Mouse (Mus musculus): ENCODE data around the gene Upf3b. TPM values are rescaled to one million over a fixed set of nuclear protein-coding genes. Genes with fewer than 3 reads are reported as not detected.

Gene Upf3b
- polyA plus RNA-seq, 1 experiment from 2014 or later: 24.5 TPM

DNA sequence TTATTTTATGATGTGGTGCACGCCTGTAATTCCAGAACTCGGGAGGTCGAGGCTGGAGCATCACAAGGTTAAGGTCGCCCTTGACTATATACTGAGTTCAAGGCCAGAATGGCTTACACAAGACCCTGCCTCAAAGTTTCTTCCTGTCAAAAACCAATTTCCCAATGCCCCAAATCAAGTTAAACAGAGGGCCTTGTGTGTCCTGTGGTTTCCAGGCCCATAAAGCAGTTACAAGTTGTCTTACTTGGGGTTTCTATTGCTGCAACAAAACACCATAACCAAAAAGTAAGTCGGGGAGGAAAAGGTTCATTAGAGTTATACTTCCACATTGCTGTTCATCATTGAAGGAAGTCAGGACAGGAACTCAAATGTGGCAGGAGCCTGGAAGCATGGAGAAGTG is 41.4 kb downstream of the Upf3b start:
- no peaks in the 10 kb centered on the region for H3K9me3 ChIP-seq
- 84% methylated on average over 5 of the region's 5 CpGs for WGBS

GRCm38 (mm10) chrX:37067299-37067698 is 42.8 kb downstream of the Upf3b start:
- H3K27ac ChIP-seq: no peak overlapping the region
- 87% methylated on average over 3 of the region's 3 CpGs for WGBS
- no peak overlapping the region for H3K4me2 ChIP-seq (replicated peaks)
- no peak overlapping the region for H3K9ac ChIP-seq
- no peaks in the 10 kb centered on the region for H3K27me3 ChIP-seq (replicated peaks)
- no peak overlapping the region for H3K4me3 ChIP-seq
- H3K4me1 ChIP-seq: no peaks in the 10 kb centered on the region
- no peaks in the 10 kb centered on the region for H3K36me3 ChIP-seq
- no peak for ATAC-seq (ENCODE audit: low FRiP score, low read depth)
- H3K9me3 ChIP-seq: no peaks in the 10 kb centered on the region

More for the DNA sequence above, 41.4 kb downstream of the Upf3b start:
- Histone ChIP-seq H3K36me3 (no peaks in the 10 kb centered on the region), H3K27ac (no peak overlapping the region), H3K27me3 (replicated peaks) (no peaks in the 10 kb centered on the region), H3K4me1 (no peaks in the 10 kb centered on the region), H3K4me3 (no peak overlapping the region), H3K9ac (no peak overlapping the region), H3K4me2 (replicated peaks) (no peak overlapping the region)
- ATAC-seq (ENCODE audit: low FRiP score, low read depth): no peak

GRCm38 (mm10) chrX:37063902-37064301 is 46.2 kb downstream of the Upf3b start:
- H3K4me1 ChIP-seq: no peaks in the 10 kb centered on the region
- no peak overlapping the region for H3K4me2 ChIP-seq (replicated peaks)
- H3K36me3 ChIP-seq: no peaks in the 10 kb centered on the region
- no peak overlapping the region for H3K9ac ChIP-seq
- WGBS: 89% methylated on average over 9 of the region's 9 CpGs
- H3K27ac ChIP-seq: no peak overlapping the region
- no peak overlapping the region for H3K4me3 ChIP-seq
- H3K9me3 ChIP-seq: no peaks in the 10 kb centered on the region
- H3K27me3 ChIP-seq (replicated peaks): no peaks in the 10 kb centered on the region
- no peak for ATAC-seq (ENCODE audit: low FRiP score, low read depth)

DNA sequence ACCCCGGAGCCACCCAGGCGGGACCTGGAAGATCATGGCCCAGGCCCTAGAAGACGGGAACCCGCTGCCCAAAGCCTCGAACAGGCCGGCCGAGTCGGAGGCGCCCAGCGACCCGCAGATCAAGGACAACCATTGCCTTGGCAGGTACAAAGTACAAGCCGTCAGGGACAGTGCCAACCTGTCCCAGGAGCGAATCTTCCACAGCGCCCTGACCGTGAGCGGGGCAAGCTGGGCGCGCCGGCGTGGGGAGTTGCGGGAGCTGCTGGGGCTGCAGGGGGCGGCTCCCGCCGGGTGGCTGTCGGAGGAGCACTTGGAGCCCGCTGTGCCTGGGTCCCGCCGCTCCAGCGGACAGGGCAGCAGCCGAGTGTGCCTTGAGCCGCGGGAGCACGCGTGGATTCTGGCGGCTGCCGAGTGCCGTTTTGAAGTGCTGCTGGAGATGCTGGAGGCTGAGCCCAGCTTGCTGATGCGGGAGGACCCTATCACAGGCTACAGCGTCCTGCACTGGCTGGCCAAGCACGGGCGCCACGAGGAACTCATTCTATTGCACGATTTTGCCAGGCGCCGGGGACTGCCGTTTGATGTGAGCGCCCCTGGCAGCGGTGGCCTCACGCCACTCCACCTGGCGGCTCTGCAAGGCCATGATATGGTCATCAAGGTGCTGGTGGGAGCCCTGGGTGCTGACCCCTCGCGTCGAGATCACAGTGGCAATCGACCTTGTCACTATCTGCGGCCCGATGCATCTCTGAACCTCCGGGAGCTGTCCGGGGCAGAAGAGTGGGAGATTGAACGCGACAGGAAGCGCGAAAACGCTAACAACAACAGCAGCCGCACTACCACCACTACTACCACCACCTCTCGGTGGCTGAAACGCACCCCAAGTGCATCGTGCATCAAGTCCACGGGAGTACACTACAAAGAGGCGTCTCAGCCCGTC is 61.0 kb downstream of the Upf3b start:
- ATAC-seq (ENCODE audit: low FRiP score, low read depth): peak; percentile 41; the same call in 1 of the 2 replicates

DNA sequence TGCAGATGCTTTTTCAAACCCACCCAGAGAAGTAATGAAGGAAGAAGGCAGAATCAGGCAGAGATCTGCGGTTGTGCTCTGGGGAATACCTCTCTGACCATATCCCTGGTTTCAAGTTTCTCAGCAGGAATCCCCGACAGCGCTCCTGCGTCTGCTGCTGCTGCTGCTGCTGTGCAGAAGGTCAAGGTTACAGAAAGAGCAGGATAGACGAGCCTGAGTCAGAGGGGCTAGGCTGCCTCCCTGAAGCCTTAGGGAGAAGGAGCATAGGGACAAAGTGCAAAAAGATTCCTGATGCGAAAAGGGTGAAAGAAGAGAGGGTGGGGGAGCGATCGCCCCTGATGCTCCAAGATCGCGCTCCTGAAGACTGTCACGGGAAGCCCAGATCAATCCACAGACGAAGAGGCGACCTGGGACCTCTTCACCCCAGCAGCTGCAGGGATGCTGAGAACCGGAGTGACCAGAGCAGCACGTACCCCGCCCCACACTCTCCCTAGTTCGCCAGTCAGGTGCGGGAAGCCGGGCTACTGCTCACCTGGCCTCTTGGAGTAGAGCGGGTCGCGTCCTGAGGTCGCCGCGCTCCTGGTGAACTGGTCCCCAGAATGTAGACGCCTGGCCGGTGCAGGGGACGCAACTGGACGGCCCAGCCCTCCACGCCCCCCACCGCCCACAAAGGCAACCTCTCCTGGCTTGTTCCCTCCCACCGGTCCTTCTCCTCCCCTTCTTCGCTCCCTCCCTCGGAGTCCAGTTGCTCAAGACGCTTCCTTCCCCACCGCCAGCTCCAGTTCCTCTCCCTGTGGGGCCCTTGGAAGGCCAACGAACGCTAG is 61.8 kb downstream of the Upf3b start, which contains the start of gene Sowahd:
Gene Sowahd, plus strand, starts transcription at position 780 of the 824 bp plus-strand sequence.
- Histone ChIP-seq H3K4me2 (replicated peaks) (peak within 1 kb of the TSS; percentile 65), H3K4me3 (peak within 1 kb of the TSS; percentile 27), H3K9ac (peak within 1 kb of the TSS; percentile 17; the same call in 1 of the 2 replicates), H3K9me3 (no peaks in the 10 kb centered on the region), H3K27ac (no peak within 1 kb of the TSS), H3K4me1 (peaks cover 14% of the 10 kb centered on the region; the same call in 1 of the 2 replicates), H3K36me3 (no peaks in the 10 kb centered on the region), H3K27me3 (replicated peaks) (peaks cover 40% of the 10 kb centered on the region)
- peak; percentile 25; the same call in 1 of the 2 replicates for ATAC-seq (ENCODE audit: low FRiP score, low read depth)
- 12% methylated on average over 38 of the region's 38 CpGs for WGBS

More for the DNA sequence above, 61.0 kb downstream of the Upf3b start:
- Histone ChIP-seq H3K27ac (no peak overlapping the region), H3K4me1 (peaks cover 14% of the 10 kb centered on the region; the same call in 1 of the 2 replicates), H3K9ac (peak overlapping the region; percentile 17; the same call in 1 of the 2 replicates), H3K4me3 (peak overlapping the region; percentile 27), H3K4me2 (replicated peaks) (peak overlapping the region; percentile 65), H3K36me3 (no peaks in the 10 kb centered on the region), H3K9me3 (no peaks in the 10 kb centered on the region), H3K27me3 (replicated peaks) (peaks cover 40% of the 10 kb centered on the region)
- 17% methylated on average over 70 of the region's 70 CpGs for WGBS

GRCm38 (mm10) chrX:37042726-37043125 is 67.4 kb downstream of the Upf3b start:
- no peak overlapping the region for H3K4me3 ChIP-seq
- ATAC-seq (ENCODE audit: low FRiP score, low read depth): no peak
- no peak overlapping the region for H3K27ac ChIP-seq
- no peak overlapping the region for H3K4me2 ChIP-seq (replicated peaks)
- H3K9ac ChIP-seq: no peak overlapping the region
- WGBS: 16% methylated on average over 9 of the region's 9 CpGs
- H3K9me3 ChIP-seq: no peaks in the 10 kb centered on the region
- no peaks in the 10 kb centered on the region for H3K36me3 ChIP-seq
- H3K4me1 ChIP-seq: no peaks in the 10 kb centered on the region
- peaks cover 13% of the 10 kb centered on the region; the same call in 1 of the 2 replicates for H3K27me3 ChIP-seq (replicated peaks)

Other genes starting within 250 kb of the Upf3b start
- gene Ube2a, start 236.4 kb downstream of the Upf3b start, polyA plus RNA-seq (2016; fragmentation: Nextera tagmentation; extraction: Ambion mirVana): 114 and 123 TPM in 2 replicates
- 30.0 and 30.7 TPM in 2 replicates for gene C330007P06Rik, start 236.2 kb downstream of the Upf3b start, polyA plus RNA-seq (2016; fragmentation: Nextera tagmentation; extraction: Ambion mirVana)
- 9.6 and 9.9 TPM in 2 replicates for gene Nkrf, start 207.4 kb downstream of the Upf3b start, polyA plus RNA-seq (2016; fragmentation: Nextera tagmentation; extraction: Ambion mirVana)
- gene Sept6, start 118.5 kb downstream of the Upf3b start, polyA plus RNA-seq (2016; fragmentation: Nextera tagmentation; extraction: Ambion mirVana): 63.8 and 65.5 TPM in 2 replicates
- not detected in 2 replicates for gene Sowahd, start 61.5 kb downstream of the Upf3b start, polyA plus RNA-seq (2016; fragmentation: Nextera tagmentation; extraction: Ambion mirVana)
- gene Rpl39, start 24.9 kb downstream of the Upf3b start, polyA plus RNA-seq (2016; fragmentation: Nextera tagmentation; extraction: Ambion mirVana): 392 and 417 TPM in 2 replicates
- gene Nkap, start 16.5 kb upstream of the Upf3b start, polyA plus RNA-seq (2016; fragmentation: Nextera tagmentation; extraction: Ambion mirVana): 22.5 and 25.4 TPM in 2 replicates
- gene Akap14, start 58.5 kb upstream of the Upf3b start, polyA plus RNA-seq (2016; fragmentation: Nextera tagmentation; extraction: Ambion mirVana): 0.14 and 0.24 TPM in 2 replicates
- 456 and 492 TPM in 2 replicates for gene Ndufa1, start 80.8 kb upstream of the Upf3b start, polyA plus RNA-seq (2016; fragmentation: Nextera tagmentation; extraction: Ambion mirVana)
- 14.4 and 14.8 TPM in 2 replicates for gene Rnf113a1, start 80.9 kb upstream of the Upf3b start, polyA plus RNA-seq (2016; fragmentation: Nextera tagmentation; extraction: Ambion mirVana)
- not detected in 2 replicates for gene Gm9, start 100.7 kb upstream of the Upf3b start, polyA plus RNA-seq (2016; fragmentation: Nextera tagmentation; extraction: Ambion mirVana)
- not detected in 2 replicates for gene Rhox1, start 111.9 kb upstream of the Upf3b start, polyA plus RNA-seq (2016; fragmentation: Nextera tagmentation; extraction: Ambion mirVana)
- gene Rhox2a, start 134.7 kb upstream of the Upf3b start, polyA plus RNA-seq (2016; fragmentation: Nextera tagmentation; extraction: Ambion mirVana): not detected in 2 replicates
- not detected in 2 replicates for gene Rhox3a, start 139.6 kb upstream of the Upf3b start, polyA plus RNA-seq (2016; fragmentation: Nextera tagmentation; extraction: Ambion mirVana)
- not detected in 2 replicates for gene Rhox4a, start 155.0 kb upstream of the Upf3b start, polyA plus RNA-seq (2016; fragmentation: Nextera tagmentation; extraction: Ambion mirVana)